Mouse (Mus musculus): Measurements from ENCODE around the gene Gzf1. TPM values are rescaled to one million over a fixed set of nuclear protein-coding genes. Genes with fewer than 3 reads are reported as not detected.

The Gzf1 gene
- polyA plus RNA-seq, 1 experiment from 2014 or later, result 20.5 TPM

DNA sequence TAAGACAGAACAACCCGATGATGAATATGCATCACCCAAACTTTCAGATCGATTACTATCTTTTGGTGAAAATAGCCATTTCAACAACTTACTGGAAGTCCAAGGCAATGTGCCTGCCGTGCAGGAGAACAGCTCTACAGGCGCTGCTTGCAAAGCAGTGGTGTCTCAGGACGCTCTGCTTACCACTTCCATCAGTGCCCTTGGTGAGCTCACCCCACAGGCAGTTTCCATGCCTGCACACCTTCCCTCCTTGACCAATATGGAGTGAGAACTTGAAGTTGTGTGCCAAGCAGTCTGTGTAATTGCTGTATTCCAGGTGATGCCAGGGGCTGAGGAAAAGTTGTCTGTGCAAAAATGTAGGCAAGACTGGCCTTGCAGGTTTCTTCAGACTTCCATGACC, 10.0 kb downstream of the Gzf1 start:
- ATAC-seq (replicated peaks; ENCODE audit: low FRiP score, low read depth), result no peak
- WGBS, result 93% methylated on average over 5 of the region's 5 CpGs
- H3K9ac ChIP-seq (ENCODE audit: low read depth, low read length), result no peak overlapping the region
- H3K4me1 ChIP-seq (replicated peaks; ENCODE audit: insufficient read depth, low read length), result no peaks in the 10 kb centered on the region
- H3K27me3 ChIP-seq (ENCODE audit: insufficient read depth, low read length), result no peaks in the 10 kb centered on the region
- H3K27ac ChIP-seq, result no peak overlapping the region
- no peaks in the 10 kb centered on the region for H3K9me3 ChIP-seq (replicated peaks; ENCODE audit: low read length)
- TF ChIP-seq CTCF (IDR thresholded peaks at IDR 0.05; ENCODE audit: low read depth), result no peak
- H3K36me3 ChIP-seq (ENCODE audit: insufficient read depth, low read length), result peaks cover 52% of the 10 kb centered on the region
- H3K4me3 ChIP-seq (replicated peaks; ENCODE audit: low read depth, low read length), result no peak overlapping the region
- no peak overlapping the region for H3K4me2 ChIP-seq (ENCODE audit: low read length)
- DNase-seq (ENCODE audit: low spot score), result no peak

DNA sequence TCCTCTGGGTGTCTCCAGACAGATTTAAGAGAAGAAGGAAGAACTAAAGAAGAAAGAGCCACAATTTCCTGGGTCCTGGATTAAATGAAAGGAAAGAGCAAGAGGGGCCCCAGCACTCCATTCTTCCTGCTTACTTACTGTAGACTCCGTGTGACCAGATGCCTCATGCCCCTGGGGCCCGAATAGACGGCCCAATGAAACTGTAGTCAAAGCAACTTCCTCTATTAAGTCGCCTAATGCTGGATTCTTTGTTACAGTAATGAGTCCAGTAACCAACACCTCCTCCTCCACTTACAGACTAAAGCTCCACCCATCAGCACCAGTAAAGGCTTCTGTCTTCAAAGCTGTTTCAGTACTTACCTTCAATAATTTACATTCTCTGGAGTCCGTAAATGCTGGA, 17.7 kb downstream of the Gzf1 start:
- no peaks in the 10 kb centered on the region for H3K4me1 ChIP-seq (replicated peaks; ENCODE audit: insufficient read depth, low read length)
- no peak overlapping the region for H3K9ac ChIP-seq (ENCODE audit: low read depth, low read length)
- no peaks in the 10 kb centered on the region for H3K27me3 ChIP-seq (ENCODE audit: insufficient read depth, low read length)
- H3K9me3 ChIP-seq (replicated peaks; ENCODE audit: low read length), result no peaks in the 10 kb centered on the region
- DNase-seq (ENCODE audit: low spot score) (no peak), ATAC-seq (replicated peaks; ENCODE audit: low FRiP score, low read depth) (no peak)
- no peak overlapping the region for H3K4me2 ChIP-seq (ENCODE audit: low read length)
- no peak overlapping the region for H3K27ac ChIP-seq
- H3K4me3 ChIP-seq (replicated peaks; ENCODE audit: low read depth, low read length), result no peak overlapping the region
- H3K36me3 ChIP-seq (ENCODE audit: insufficient read depth, low read length), result peaks cover 6% of the 10 kb centered on the region; the same call in 1 of the 2 replicates
- WGBS, result 60% methylated on average over 5 of the region's 5 CpGs
- TF ChIP-seq CTCF (IDR thresholded peaks at IDR 0.05; ENCODE audit: low read depth), result no peak

DNA sequence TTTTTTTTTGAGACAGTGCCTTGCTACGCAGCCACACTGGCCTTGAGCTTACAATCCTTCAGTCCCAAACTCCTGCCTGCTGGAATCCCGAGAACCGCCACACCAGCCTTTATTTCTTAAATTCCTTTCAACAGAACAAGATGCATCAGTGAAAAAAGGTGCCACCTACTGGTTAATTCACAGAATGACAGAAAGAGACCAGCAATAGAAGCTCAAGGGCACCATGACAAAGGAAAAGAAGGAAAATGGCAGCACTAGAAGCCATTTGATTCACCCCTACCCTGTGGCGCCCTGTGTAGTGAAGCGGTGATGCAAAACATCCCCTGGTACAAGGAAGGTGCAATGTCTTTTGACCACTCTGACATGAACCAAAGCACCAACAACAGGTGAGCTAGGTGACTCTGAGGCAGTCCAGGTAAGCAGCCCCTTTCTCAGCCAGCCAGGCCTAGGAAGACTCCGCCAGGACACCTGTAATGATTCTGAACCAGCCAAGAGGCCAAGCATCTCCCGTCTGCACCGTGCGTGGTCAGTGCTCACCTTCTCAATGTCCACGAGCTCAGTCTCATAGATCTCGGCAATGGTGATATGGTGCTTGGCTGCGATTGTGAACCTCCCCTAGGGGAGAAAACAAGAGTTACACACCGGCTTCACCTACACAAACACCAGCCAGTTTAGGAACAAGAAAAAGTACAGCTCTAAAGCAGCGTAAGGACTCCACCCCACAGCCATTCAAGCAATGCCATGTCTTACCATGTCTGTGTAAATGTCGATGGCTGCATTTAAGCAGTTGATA, 25.8 kb downstream of the Gzf1 start:
- Histone ChIP-seq H3K27me3 (ENCODE audit: insufficient read depth, low read length) (no peaks in the 10 kb centered on the region), H3K4me1 (replicated peaks; ENCODE audit: insufficient read depth, low read length) (no peaks in the 10 kb centered on the region), H3K27ac (no peak overlapping the region; the same call in 1 of the 2 replicates), H3K4me2 (ENCODE audit: low read length) (no peak overlapping the region), H3K9ac (ENCODE audit: low read depth, low read length) (no peak overlapping the region), H3K4me3 (replicated peaks; ENCODE audit: low read depth, low read length) (no peak overlapping the region), H3K9me3 (replicated peaks; ENCODE audit: low read length) (no peaks in the 10 kb centered on the region), H3K36me3 (ENCODE audit: insufficient read depth, low read length) (peaks cover 3% of the 10 kb centered on the region; the same call in 1 of the 2 replicates)
- WGBS, result 79% methylated on average over 15 of the region's 15 CpGs
- peak; percentile 73 for TF ChIP-seq CTCF (IDR thresholded peaks at IDR 0.05; ENCODE audit: low read depth)
- ATAC-seq (replicated peaks; ENCODE audit: low FRiP score, low read depth) (peak; percentile 71), DNase-seq (ENCODE audit: low spot score) (peak; percentile 83)

DNA sequence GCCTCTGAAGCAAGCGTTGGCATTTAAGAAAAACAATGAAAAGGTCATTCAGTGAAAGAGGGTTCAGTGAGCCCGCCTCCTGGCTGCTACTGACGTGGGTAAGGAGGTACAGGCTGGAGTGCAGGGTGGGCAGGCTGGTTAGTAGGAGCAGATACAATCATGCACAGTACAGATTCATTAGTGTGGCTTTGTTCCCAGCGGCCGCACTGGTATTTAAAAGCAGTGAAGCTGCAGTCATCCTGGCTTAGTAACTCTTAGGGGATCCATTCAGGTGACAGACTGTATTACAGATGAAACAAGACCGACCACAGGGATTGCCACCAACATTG, 26.3 kb downstream of the Gzf1 start:
- H3K9me3 ChIP-seq (replicated peaks; ENCODE audit: low read length), result no peaks in the 10 kb centered on the region
- H3K27me3 ChIP-seq (ENCODE audit: insufficient read depth, low read length), result no peaks in the 10 kb centered on the region
- no peak overlapping the region for H3K9ac ChIP-seq (ENCODE audit: low read depth, low read length)
- peaks cover 5% of the 10 kb centered on the region; the same call in 1 of the 2 replicates for H3K36me3 ChIP-seq (ENCODE audit: insufficient read depth, low read length)
- no peak overlapping the region for H3K4me2 ChIP-seq (ENCODE audit: low read length)
- no peak for TF ChIP-seq CTCF (IDR thresholded peaks at IDR 0.05; ENCODE audit: low read depth)
- WGBS, result 76% methylated on average over 6 of the region's 6 CpGs
- DNase-seq (ENCODE audit: low spot score) (no peak), ATAC-seq (replicated peaks; ENCODE audit: low FRiP score, low read depth) (no peak)
- H3K4me3 ChIP-seq (replicated peaks; ENCODE audit: low read depth, low read length), result no peak overlapping the region
- no peaks in the 10 kb centered on the region for H3K4me1 ChIP-seq (replicated peaks; ENCODE audit: insufficient read depth, low read length)
- no peak overlapping the region for H3K27ac ChIP-seq

DNA sequence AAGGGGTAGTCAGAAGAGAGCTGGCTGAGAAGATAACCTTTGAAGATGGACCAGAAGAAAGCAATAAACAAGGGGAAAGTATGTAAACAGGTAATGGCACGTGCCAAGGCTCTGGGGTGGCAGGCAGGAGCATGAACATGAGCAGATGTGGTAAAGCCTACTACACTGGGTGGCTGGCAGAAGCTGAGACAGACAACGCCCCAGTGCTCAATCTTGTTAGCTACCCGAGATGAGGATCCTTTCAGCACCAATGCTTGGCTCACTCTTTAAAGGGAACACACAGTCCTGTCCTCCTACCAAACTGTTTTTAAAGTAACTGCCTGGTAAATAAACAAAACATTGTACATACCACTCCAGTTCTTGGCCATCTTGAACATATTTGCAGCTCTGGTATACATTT, 31.5 kb downstream of the Gzf1 start:
- H3K4me2 ChIP-seq (ENCODE audit: low read length), result no peak overlapping the region
- 81% methylated on average over 3 of the region's 3 CpGs for WGBS
- H3K9ac ChIP-seq (ENCODE audit: low read depth, low read length), result no peak overlapping the region
- H3K27ac ChIP-seq, result no peak overlapping the region
- no peaks in the 10 kb centered on the region for H3K9me3 ChIP-seq (replicated peaks; ENCODE audit: low read length)
- DNase-seq (ENCODE audit: low spot score) (no peak), ATAC-seq (replicated peaks; ENCODE audit: low FRiP score, low read depth) (no peak)
- no peak overlapping the region for H3K4me3 ChIP-seq (replicated peaks; ENCODE audit: low read depth, low read length)
- TF ChIP-seq CTCF (IDR thresholded peaks at IDR 0.05; ENCODE audit: low read depth), result no peak
- no peaks in the 10 kb centered on the region for H3K27me3 ChIP-seq (ENCODE audit: insufficient read depth, low read length)
- 0 out of 2 replicates have a peak, but pooled peaks cover 7% of the 10 kb centered on the region for H3K36me3 ChIP-seq (ENCODE audit: insufficient read depth, low read length)
- no peaks in the 10 kb centered on the region for H3K4me1 ChIP-seq (replicated peaks; ENCODE audit: insufficient read depth, low read length)

DNA sequence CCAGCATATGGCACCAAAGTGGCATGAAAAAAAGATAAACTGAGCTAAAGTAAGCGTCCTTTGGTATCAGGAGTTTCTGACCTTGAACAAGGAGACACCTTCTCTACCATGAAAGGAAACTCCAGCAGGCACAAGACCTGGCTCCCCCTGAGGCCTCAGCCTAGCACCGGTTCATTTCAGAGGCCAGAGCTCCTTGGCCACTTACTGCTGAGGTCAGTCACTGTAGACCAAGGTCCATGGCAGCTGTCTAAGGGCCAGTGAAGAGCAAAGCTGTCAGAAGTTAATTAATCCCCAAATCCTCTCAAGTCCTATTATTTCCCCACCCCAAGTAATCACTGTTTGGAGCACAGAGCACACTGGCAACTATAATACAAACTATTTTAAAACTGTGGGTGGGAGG, 36.2 kb downstream of the Gzf1 start:
- 0 out of 2 replicates have a peak, but pooled peaks cover 3% of the 10 kb centered on the region for H3K36me3 ChIP-seq (ENCODE audit: insufficient read depth, low read length)
- H3K27ac ChIP-seq, result no peak overlapping the region
- DNase-seq (ENCODE audit: low spot score) (no peak), ATAC-seq (replicated peaks; ENCODE audit: low FRiP score, low read depth) (peak; percentile 72; the same call in 1 of the 2 replicates)
- H3K4me2 ChIP-seq (ENCODE audit: low read length), result no peak overlapping the region
- WGBS, result 66% methylated on average over 2 of the region's 2 CpGs
- H3K4me3 ChIP-seq (replicated peaks; ENCODE audit: low read depth, low read length), result no peak overlapping the region
- no peaks in the 10 kb centered on the region for H3K27me3 ChIP-seq (ENCODE audit: insufficient read depth, low read length)
- no peak overlapping the region for H3K9ac ChIP-seq (ENCODE audit: low read depth, low read length)
- no peak for TF ChIP-seq CTCF (IDR thresholded peaks at IDR 0.05; ENCODE audit: low read depth)
- no peaks in the 10 kb centered on the region for H3K9me3 ChIP-seq (replicated peaks; ENCODE audit: low read length)
- no peaks in the 10 kb centered on the region for H3K4me1 ChIP-seq (replicated peaks; ENCODE audit: insufficient read depth, low read length)

Data from kidney, postnatal 0 days (tissue).